Mouse (Mus musculus): Measurements from ENCODE around the gene Tmtc1.

The Tmtc1 gene

DNA sequence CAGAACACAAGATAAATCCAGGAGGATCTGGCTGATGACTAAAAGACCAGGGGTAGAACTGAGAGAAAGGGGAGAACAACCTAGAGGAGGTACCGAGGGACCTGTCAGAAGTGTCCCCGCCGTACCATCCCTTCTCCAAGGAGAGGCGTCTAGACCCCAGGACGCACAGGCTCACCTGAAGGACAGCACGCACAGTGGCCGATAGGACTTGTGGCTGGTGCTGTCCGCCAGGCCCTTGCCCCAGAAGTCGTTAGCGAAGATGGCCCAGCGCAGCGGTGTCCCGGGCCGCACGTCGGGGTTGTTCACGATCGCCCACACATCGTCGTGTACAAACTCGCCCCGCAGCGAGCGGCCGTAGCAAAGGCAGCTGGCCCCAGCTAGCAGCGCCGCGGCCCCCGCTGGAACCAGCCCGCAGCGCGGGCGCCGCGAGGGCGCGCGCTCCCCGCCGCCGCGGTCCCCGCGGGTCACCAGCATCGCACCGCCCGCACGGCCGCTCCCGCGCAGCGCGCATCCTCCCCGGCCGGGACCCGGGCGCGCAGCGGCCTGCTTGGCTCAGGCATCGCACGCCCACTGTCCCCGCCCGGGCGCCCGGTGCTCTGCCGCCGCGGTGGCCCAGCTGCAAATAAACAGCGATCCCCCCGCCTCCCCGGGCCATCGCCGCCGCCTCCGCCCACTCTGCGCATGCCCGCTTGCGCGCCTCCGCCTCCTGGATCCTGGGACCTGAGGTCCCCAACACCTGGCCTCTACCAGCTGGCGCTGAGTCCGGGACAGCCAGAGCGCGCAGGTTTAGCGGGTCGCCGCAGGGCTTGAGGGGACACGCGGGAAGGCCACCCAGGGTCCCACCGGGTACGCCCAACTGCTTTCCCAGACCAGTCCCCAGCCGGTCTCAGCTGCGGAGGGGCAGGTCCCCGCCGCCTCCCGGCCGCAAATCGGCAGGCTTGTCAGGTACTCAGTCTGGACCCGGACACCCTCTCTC lies at the start of gene Tmtc1:
Gene Tmtc1 (minus strand): TSS at position 664 of the 976 bp plus-strand sequence.
- DNase-seq (ENCODE audit: extremely low spot score, low spot score): peak; percentile 74

DNA sequence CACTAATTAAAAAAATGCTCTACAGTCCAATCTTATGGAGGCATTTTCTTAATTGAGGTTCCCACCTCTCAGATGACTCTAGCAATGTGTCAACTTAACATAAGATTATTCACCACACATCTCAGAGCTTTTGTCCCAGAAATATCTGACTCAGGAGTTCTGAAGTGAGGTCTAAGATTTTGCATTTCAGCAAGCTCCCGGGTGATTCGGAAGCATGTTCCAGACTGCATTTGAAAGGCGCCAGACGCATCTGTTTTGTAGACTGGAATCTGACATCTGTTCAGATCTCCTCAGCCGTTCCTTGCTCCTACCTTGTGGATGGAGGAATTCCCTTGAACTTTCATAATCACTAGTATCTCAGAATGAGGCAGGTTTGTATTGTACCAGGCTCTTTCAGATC lies 47.7 kb upstream of the Tmtc1 start:
- DNase-seq (ENCODE audit: extremely low spot score, low spot score): no peak

DNA sequence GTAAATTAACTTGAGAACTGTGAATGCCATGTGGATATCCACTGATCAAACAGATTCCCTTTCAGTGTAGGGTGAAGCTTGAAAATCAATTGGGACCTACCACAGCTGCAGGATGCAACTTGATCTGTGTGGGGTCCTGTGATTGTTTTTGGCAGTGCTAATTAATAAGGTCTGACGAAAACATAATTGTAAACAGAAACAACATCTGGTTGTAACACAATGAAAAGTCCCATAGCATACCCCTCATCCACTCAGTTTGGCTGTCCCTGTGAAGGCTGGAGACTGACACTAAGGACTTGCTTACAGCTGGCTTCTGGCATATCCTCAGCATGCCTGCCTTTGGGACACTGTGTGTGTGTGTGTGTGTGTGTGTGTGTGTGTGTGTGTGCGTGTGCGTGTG lies 42.6 kb upstream of the Tmtc1 start:
- DNase-seq (ENCODE audit: extremely low spot score, low spot score): no peak

DNA sequence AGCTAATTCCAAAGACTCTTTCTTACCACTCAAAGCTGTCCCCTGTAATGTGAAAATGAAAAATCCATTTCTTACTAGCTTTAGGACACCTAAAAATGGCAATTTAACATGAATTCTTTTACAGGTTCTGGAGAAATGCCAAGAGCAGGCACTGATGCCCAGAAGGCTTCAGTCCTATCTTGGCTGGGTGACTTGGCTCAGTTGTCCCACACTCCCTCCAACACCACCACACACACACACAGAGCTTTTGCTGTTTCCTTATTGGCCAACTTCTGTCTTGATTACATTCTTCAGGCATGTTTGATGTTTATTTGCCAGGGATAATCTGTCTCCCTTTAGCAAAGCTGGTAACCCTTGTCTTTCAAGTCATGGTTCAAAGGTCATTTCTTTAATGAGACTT lies 37.7 kb upstream of the Tmtc1 start:
- no peak for DNase-seq (ENCODE audit: extremely low spot score, low spot score)

DNA sequence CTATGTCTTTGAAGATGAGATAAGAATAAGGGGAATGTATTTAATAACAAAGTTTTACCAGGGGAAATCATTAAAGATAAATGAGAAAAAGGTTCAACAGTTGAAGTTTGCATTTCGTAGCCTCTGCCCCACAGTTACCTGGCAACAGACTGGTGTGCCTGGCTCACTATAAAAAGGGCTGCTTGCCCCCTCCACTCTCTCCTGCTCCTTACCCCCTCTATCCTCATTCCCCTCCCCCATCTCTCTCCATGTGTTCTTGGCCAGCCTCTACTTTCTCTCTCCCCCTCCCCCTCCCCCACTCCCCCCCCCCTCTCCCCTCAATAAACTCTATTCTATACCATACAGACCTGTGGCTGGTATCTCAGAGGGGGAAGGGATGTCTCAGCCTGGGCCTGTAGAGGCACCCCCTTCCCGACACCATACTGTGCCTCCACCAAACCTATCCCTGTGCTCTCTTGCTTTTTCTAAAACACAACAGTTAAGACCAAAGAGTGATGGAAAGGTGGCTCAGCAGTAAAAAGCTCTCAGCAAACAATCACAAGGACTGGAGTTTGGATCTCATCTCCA lies 35.6 kb upstream of the Tmtc1 start:
- DNase-seq (ENCODE audit: extremely low spot score, low spot score): no peak

DNA sequence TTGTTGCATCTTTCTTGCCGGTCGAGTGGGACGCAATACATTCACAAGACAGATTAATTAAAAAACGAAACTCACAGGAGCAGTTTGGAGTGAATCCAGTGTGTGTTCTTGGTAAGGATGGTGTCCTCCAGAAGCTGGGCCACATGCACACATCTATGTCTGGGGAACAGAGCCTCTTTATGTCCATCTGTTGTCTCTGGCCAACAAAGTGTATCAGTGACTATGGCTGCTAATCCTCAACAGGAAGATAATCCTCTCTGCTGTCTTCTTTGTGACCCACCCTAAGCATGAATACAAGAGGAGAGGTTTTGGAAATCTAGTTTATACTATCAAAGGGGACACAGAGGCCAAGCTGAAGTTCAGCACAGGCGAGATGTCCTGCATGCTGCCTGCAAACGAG lies 34.2 kb upstream of the Tmtc1 start:
- no peak for DNase-seq (ENCODE audit: extremely low spot score, low spot score)

DNA sequence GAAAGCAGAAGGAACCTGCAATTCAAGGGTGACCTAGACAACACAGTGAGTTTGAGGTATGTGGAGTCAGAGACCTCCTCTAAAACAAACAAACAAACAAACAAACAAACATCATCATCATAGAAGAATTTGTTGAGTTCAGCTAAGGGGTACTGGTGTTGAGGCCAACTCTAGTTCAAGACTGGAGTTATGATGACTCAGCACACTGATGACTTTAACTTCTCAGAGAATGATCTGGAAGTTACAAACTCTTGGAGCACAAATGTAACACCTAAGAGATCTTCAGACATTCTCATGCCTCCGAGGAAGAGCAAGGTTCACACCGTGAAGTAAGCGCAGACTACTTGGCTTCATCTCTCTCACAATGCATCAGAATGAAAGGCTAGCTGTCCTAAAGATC lies 28.1 kb upstream of the Tmtc1 start:
- DNase-seq (ENCODE audit: extremely low spot score, low spot score): no peak

DNA sequence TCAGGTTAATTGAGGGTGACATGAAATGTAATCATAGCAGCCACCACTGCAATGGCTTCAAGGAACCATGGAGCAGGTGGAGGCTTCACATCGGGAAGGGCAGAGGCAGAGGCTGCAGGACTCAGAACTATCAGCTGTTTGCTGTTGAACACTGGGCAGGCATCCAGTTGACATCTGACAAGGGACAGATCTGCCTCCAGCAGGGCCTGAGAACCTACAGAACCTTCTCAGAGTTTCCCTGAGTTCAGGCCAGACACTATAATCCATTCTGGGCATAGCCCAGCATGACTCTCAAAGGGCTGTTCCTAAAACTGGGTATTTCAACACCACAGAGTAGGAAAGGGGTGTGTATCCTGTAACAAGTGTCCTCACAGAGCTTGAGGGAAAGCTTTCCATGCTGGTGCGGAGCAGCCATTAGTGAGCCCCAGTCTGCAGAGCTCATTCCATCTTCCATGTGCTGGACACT lies 23.8 kb upstream of the Tmtc1 start:
- DNase-seq (ENCODE audit: extremely low spot score, low spot score): no peak

DNA sequence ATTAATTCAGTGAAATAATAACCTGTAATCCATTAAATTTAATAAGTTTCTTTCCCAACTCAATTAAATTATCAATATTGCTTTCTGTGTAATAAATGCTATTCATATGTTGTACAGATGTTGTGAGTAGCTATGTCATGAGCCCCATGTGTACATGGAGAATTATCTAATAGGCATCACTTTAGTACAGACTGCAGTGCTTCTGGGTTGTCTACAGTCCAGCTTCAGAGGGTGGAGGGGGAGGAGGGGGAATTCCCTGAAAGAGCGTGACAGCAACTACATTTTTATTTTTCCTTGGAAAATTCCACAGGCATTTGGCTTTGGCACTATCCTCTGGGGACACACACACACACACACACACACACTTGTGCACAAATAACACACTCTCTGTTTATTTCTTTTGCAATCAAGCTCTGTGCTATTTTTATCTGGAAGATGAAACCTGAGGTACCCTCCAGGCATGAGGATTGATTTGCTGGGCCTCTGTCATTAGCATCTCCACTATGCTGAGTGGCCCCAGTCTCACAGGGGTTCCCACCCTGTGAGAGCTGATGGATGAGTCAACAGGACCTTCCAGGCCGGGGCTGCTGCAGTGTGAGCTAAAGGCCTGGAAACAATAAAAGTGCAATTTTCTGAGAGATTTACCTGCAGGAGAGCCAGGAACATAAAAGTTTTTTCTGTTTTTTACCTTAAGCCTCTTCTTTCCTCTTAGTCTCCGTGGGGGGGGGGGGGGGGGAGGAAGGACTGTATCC lies 23.2 kb upstream of the Tmtc1 start:
- no peak for DNase-seq (ENCODE audit: extremely low spot score, low spot score)

DNA sequence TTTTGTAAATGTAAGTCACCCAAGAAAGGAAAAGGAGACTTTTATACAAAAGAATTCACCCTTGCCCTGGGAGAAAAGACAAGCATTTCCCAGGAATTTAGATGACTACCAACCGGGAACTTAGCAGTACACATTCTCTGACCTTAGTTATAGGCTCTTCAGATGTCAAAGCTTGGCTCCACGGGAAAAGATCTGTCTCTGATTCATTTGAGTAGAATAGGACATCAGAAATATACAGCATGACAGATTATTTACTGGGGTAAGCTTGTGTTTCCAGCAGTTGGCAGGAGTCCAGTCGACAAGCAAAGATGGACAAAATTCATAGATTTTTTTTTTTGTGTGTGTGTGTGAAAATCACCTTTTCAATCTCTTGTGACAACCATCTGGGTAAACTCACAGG lies 15.4 kb upstream of the Tmtc1 start:
- no peak for DNase-seq (ENCODE audit: extremely low spot score, low spot score)

DNA sequence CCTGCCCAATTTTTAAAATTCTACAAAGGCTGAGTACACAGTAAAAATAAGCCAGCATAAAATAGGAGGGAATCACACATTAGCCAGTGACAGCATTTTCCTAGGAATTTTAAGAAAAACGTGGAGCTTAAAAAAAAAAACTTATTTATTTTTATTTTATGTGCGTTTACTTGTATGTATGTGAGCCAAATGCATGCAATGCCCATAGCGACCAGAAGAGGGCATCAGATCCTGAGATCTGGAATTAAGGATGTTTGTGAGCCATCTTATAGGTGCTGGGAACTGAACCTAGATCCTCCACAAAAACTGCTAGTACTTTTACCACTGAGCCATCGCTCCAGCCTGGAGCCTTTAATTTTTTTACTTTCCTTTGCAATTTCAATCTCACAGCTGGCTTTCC lies 11.3 kb upstream of the Tmtc1 start:
- DNase-seq (ENCODE audit: extremely low spot score, low spot score): no peak

DNA sequence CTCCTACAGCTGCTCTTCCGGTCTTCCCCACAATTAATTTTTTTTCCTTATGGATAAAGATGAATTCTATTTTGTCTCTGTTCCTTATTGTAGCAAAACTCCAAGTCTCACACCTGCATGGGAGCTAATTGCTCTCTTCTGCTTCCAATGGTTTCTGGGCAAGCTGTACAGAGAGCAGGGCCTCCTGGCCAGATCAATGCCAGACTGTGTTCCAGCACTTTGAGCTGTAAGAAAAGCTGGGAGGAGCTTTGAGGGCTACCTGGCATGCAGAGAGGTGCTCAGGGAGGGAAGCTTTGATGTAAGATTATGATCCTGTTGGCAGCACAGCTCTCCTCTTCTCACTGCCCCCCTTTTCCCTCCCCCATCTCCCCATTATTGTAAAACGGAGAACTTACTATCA lies 10.6 kb upstream of the Tmtc1 start:
- DNase-seq (ENCODE audit: extremely low spot score, low spot score): no peak

DNA sequence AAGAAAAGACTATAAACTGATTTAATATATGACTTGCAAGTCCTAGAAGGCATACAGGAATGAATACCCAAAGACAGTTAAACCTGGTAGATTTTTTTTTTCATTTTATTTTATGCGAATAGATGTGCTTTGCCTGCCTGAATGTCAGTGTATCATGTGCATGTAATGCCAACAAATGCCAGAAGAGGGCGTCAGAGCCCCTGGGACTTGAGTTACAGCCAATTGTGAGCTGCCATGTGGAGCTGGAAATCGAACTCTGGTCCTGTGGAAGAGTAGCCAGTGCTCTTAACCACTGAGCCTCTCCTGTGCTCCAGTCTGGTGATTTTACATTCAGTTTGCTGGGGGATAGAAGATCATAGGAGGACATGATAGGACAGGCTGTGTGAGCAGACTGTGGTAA lies 4.0 kb upstream of the Tmtc1 start:
- no peak for DNase-seq (ENCODE audit: extremely low spot score, low spot score)

DNA sequence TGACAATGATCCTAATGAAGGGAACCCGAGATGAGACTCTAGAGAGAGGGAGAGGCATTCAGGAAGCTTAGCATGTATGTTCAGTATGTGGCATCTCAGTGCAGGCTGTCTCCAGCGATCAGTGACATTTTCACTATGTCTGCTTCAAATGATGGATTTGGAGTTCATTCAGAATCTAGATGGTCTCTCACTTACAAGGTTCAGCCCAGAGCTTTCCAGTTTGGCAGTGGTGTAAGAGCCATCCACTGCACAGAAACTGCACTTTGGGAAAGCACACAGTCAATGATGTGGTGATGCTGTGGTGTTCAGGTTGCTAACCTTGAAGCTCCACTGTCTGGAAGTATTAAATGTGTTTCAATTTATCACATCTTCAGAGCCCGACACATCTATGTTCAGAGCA lies 1.9 kb upstream of the Tmtc1 start:
- DNase-seq (ENCODE audit: extremely low spot score, low spot score): no peak

DNA sequence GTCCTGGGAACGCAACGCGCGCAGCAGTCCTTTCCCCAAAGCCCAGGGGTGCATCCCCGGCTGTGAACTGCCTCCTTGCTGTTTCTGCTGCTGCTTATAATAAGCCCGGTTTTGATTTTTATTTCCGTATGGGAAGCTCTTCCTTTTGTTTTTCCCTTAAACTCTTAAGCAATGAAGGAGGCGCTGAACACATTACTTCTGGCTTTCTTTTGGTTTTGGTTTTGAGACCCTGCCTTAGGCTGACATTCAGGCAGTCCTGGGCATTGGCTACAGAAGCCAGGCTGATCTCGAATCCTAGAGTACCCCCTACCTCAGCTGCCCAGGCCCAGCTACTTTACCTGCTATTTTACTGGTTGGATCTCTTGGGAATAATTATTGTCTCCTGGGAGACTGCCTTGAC lies 607 bp upstream of the Tmtc1 start:
- no peak for DNase-seq (ENCODE audit: extremely low spot score, low spot score)

DNA sequence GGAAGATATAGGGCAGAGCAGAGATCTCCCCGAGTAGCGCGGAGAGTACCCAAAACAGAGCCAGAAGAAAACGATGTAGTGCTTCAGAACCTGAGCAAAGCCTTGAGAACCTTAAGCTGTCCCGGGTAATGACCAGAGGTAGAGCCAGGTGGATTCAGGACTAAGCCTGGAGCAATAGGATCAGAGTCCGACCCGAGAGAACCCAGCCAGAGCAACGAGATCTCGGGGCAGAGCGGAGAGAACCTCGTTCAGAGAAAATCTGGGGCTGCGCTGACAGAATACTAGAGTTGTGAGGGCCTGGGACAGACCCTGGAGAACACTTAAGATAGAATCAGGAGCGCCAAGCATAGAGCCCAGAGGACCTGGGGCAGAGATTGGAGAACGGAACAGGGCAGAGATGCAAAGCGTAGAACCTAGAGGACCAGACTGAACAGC lies 881 bp downstream of the Tmtc1 start:
- no peak for DNase-seq (ENCODE audit: extremely low spot score, low spot score)

DNA sequence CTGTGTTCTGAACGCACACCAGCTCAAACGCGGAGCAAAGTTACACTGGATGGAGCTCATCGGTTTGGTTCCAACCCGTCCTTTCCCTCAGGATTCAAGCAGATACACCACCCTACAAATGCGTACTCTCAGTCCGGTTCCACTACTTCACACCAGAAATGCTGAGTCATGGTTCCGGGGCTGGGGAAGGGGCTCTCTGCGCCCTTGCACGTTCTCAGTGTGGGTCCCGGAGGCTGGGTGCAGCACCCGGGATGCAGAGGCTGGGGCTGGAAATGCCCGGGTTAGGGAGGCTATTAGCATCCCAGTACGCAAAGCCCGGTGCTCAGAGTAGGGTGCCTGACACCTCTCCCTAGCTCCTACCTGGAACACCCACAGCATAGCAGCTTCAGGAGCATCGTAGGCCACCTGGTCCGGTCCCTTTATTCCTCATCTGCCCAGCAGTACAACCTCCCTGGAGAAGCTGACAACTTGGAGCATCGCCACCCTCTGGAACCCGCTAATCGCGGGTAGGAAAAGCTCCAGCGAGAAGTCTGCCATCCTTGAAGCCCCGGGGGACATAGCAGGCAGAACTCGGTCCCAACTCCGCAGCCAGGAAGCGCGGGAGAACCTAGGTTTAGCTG lies 1.4 kb downstream of the Tmtc1 start:
- peak; percentile 67 for DNase-seq (ENCODE audit: extremely low spot score, low spot score)

DNA sequence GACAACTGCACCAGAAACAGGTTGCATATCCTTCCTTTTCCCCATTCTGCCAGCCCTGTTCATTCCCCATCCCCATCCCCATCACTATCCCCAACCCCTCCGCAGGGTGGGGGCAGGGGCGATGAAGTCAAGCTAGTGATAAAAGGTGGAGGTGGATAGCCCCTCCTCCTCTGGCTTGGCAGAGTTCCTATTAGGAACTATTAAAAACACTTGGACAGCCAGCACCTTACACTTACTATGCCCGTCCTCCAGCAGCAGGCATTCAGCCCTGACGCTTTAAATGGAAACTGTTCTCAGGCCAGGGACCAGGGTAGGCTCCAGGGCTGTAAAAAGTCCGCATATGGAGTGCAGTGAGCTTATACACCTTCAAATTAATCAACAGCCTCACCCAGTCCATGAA lies 2.3 kb downstream of the Tmtc1 start:
- DNase-seq (ENCODE audit: extremely low spot score, low spot score): no peak

DNA sequence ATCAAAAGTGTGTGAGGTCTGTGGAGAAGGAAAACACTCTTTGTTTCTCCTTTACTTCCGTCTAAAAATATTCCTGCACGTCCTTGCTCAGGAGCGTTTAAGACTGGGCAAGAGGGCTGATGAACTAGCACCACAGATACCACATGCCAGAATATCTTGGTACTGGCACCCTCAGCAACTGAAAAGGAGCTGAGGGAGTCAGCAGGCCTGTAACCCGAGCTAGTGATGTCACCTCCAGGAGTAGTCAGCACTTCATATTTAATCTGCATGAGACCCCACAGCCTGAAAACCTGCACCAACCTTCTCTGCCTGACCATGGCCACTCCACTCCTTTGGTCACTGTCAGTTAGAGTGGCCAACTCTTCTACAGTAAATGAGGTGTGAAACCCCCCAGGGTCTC lies 5.1 kb downstream of the Tmtc1 start:
- no peak for DNase-seq (ENCODE audit: extremely low spot score, low spot score)

DNA sequence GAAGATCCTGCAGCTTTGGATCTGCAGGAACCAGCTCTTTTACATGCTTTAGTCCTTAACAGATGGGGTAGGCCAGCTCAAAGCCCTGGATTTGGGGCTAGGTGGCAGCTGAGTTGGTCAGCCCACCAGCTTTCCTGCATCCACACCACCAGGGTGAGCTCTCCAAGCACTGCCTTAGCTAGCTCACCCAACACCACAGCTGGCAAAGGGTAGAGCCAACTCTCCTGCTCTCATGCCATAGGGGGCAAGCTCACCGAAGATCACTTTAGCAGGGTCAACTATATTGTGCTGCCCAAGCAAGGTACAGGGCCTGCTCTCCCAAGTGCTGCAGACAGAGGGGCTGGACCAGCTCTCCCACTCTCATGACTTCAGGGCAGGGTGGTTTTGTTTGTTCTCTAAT lies 6.6 kb downstream of the Tmtc1 start:
- no peak for DNase-seq (ENCODE audit: extremely low spot score, low spot score)

DNA sequence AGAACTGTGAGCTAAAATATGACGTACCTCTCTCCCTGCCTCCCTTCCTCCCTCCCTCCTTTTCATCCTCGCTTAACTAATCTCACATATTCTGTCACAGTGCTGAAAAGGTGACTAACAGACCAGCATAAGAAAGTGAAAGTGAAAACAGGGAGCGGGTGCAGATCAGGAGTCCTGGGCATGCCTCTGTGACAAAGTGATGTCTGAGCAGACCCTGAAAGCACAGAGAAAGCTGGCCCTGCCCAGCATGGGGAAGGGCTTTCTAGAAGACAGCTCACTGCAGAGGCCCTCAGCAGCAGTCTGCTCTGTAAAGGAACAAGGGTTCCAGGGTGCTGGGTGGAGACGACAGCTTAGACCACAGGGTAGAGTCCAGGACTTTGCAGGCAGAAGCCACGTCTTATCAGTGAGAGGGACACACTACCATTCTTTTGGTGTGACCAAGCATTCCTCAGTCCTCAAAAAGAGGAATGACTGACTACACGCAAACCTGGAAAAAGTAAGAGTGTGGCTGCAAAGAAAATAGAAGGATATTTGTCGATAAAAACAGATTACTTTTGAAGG lies 7.7 kb downstream of the Tmtc1 start:
- no peak for DNase-seq (ENCODE audit: extremely low spot score, low spot score)
